Mouse (Mus musculus): ENCODE results near the gene Olfr1058. TPM values are rescaled to one million over a fixed set of nuclear protein-coding genes. Genes with fewer than 3 reads are reported as not detected.
A peak's percentile ranks its signal among the peaks of the same experiment; 100 is the strongest.
"Not testable (repeated sequence)": the region's sequence is repeated elsewhere in the genome, so short reads cannot be mapped to it uniquely, and the experiment has no call there.

Gene Olfr1058
- polyA plus RNA-seq (2014; fragmentation: Nextera tagmentation; extraction: Ambion mirVana) = not detected in 2 replicates

- not testable (repeated sequence) for H3K4me3 ChIP-seq (ENCODE audit: low read depth, low read length); H3K4me1 ChIP-seq (ENCODE audit: control insufficient read depth, insufficient read depth, low read length); H3K36me3 ChIP-seq (ENCODE audit: control insufficient read depth, insufficient read depth, low read length); H3K9ac ChIP-seq (ENCODE audit: low read length); H3K27me3 ChIP-seq (ENCODE audit: control insufficient read depth, insufficient read depth, low read length); DNase-seq (ENCODE audit: low spot score); H3K27ac ChIP-seq (replicated peaks; ENCODE audit: low read depth, low read length); H3K9me3 ChIP-seq (ENCODE audit: control insufficient read depth, low read length); ATAC-seq (ENCODE audit: insufficient number of reproducible peaks, low FRiP score, low TSS enrichment, low read depth); H3K4me2 ChIP-seq (ENCODE audit: low read depth, severe bottlenecking)
Observed at GRCm38 (mm10) chr2:86388461-86388860, at the start of gene Olfr1058. TSS of gene Olfr1058 (minus strand) at chr2:86388561.

GRCm38 (mm10) chr2:86428511-86428910 lies 40.1 kb upstream of the Olfr1058 start:
- not testable (repeated sequence) for H3K4me1 ChIP-seq (ENCODE audit: control insufficient read depth, insufficient read depth, low read length); H3K9ac ChIP-seq (ENCODE audit: low read length); H3K27me3 ChIP-seq (ENCODE audit: control insufficient read depth, insufficient read depth, low read length); H3K4me3 ChIP-seq (ENCODE audit: low read depth, low read length); H3K36me3 ChIP-seq (ENCODE audit: control insufficient read depth, insufficient read depth, low read length); H3K27ac ChIP-seq (replicated peaks; ENCODE audit: low read depth, low read length); DNase-seq (ENCODE audit: low spot score); ATAC-seq (ENCODE audit: insufficient number of reproducible peaks, low FRiP score, low TSS enrichment, low read depth); H3K4me2 ChIP-seq (ENCODE audit: low read depth, severe bottlenecking); H3K9me3 ChIP-seq (ENCODE audit: control insufficient read depth, low read length)
- 89% methylated on average over 8 of the region's 8 CpGs for WGBS

GRCm38 (mm10) chr2:86426649-86427048 lies 38.3 kb upstream of the Olfr1058 start, which contains the start of gene Olfr1062:
TSS of gene Olfr1062 (minus strand) at chr2:86426749.
- H3K4me3 ChIP-seq (ENCODE audit: low read depth, low read length); H3K4me1 ChIP-seq (ENCODE audit: control insufficient read depth, insufficient read depth, low read length); H3K27me3 ChIP-seq (ENCODE audit: control insufficient read depth, insufficient read depth, low read length); H3K9me3 ChIP-seq (ENCODE audit: control insufficient read depth, low read length); ATAC-seq (ENCODE audit: insufficient number of reproducible peaks, low FRiP score, low TSS enrichment, low read depth); H3K36me3 ChIP-seq (ENCODE audit: control insufficient read depth, insufficient read depth, low read length); H3K27ac ChIP-seq (replicated peaks; ENCODE audit: low read depth, low read length); H3K9ac ChIP-seq (ENCODE audit: low read length); DNase-seq (ENCODE audit: low spot score); H3K4me2 ChIP-seq (ENCODE audit: low read depth, severe bottlenecking): not testable (repeated sequence)

- 83% methylated on average over 1 of the region's 1 CpGs for WGBS
- DNase-seq (ENCODE audit: low spot score) (no peak), ATAC-seq (ENCODE audit: insufficient number of reproducible peaks, low FRiP score, low TSS enrichment, low read depth) (no peak)
- Histone ChIP-seq H3K4me2 (ENCODE audit: low read depth, severe bottlenecking) (no peak within 1 kb of the TSS), H3K9ac (ENCODE audit: low read length) (no peak within 1 kb of the TSS), H3K4me3 (ENCODE audit: low read depth, low read length) (no peak within 1 kb of the TSS), H3K27me3 (ENCODE audit: control insufficient read depth, insufficient read depth, low read length) (no peaks in the 10 kb centered on the region), H3K27ac (replicated peaks; ENCODE audit: low read depth, low read length) (no peak within 1 kb of the TSS), H3K36me3 (ENCODE audit: control insufficient read depth, insufficient read depth, low read length) (no peaks in the 10 kb centered on the region), H3K9me3 (ENCODE audit: control insufficient read depth, low read length) (no peaks in the 10 kb centered on the region), H3K4me1 (ENCODE audit: control insufficient read depth, insufficient read depth, low read length) (no peaks in the 10 kb centered on the region)
Observed at GRCm38 (mm10) chr2:86413950-86414349, 25.6 kb upstream of the Olfr1058 start, which contains the start of gene Olfr1061. TSS of gene Olfr1061 (minus strand) at chr2:86414050.

GRCm38 (mm10) chr2:86395114-86395513 lies 6.8 kb upstream of the Olfr1058 start:
- no peaks in the 10 kb centered on the region for H3K9me3 ChIP-seq (ENCODE audit: control insufficient read depth, low read length)
- ATAC-seq (ENCODE audit: insufficient number of reproducible peaks, low FRiP score, low TSS enrichment, low read depth) (0 out of 2 replicates have a peak, but pooled peaks have one; percentile 62), DNase-seq (ENCODE audit: low spot score) (no peak)
- H3K4me2 ChIP-seq (ENCODE audit: low read depth, severe bottlenecking) = no peak overlapping the region
- no peaks in the 10 kb centered on the region for H3K27me3 ChIP-seq (ENCODE audit: control insufficient read depth, insufficient read depth, low read length)
- no peak overlapping the region for H3K9ac ChIP-seq (ENCODE audit: low read length)
- H3K4me3 ChIP-seq (ENCODE audit: low read depth, low read length) = no peak overlapping the region
- H3K27ac ChIP-seq (replicated peaks; ENCODE audit: low read depth, low read length) = no peak overlapping the region
- H3K36me3 ChIP-seq (ENCODE audit: control insufficient read depth, insufficient read depth, low read length) = no peaks in the 10 kb centered on the region
- 94% methylated on average over 2 of the region's 2 CpGs for WGBS
- H3K4me1 ChIP-seq (ENCODE audit: control insufficient read depth, insufficient read depth, low read length) = no peaks in the 10 kb centered on the region

GRCm38 (mm10) chr2:86378293-86378692 lies 10.1 kb downstream of the Olfr1058 start, which contains the start of gene Olfr1057:
TSS of gene Olfr1057 (minus strand) at chr2:86378393.
- no peak within 1 kb of the TSS for H3K4me3 ChIP-seq (ENCODE audit: low read depth, low read length)
- H3K27me3 ChIP-seq (ENCODE audit: control insufficient read depth, insufficient read depth, low read length) = no peaks in the 10 kb centered on the region
- DNase-seq (ENCODE audit: low spot score) (no peak), ATAC-seq (ENCODE audit: insufficient number of reproducible peaks, low FRiP score, low TSS enrichment, low read depth) (no peak)
- no peaks in the 10 kb centered on the region for H3K4me1 ChIP-seq (ENCODE audit: control insufficient read depth, insufficient read depth, low read length)
- no peaks in the 10 kb centered on the region for H3K9me3 ChIP-seq (ENCODE audit: control insufficient read depth, low read length)
- H3K4me2 ChIP-seq (ENCODE audit: low read depth, severe bottlenecking) = no peak within 1 kb of the TSS
- H3K36me3 ChIP-seq (ENCODE audit: control insufficient read depth, insufficient read depth, low read length) = no peaks in the 10 kb centered on the region
- H3K27ac ChIP-seq (replicated peaks; ENCODE audit: low read depth, low read length) = no peak within 1 kb of the TSS
- H3K9ac ChIP-seq (ENCODE audit: low read length) = no peak within 1 kb of the TSS

- H3K4me3 ChIP-seq (ENCODE audit: low read depth, low read length); H3K4me1 ChIP-seq (ENCODE audit: control insufficient read depth, insufficient read depth, low read length); ATAC-seq (ENCODE audit: insufficient number of reproducible peaks, low FRiP score, low TSS enrichment, low read depth); H3K9ac ChIP-seq (ENCODE audit: low read length); DNase-seq (ENCODE audit: low spot score); H3K27me3 ChIP-seq (ENCODE audit: control insufficient read depth, insufficient read depth, low read length); H3K27ac ChIP-seq (replicated peaks; ENCODE audit: low read depth, low read length); H3K9me3 ChIP-seq (ENCODE audit: control insufficient read depth, low read length); H3K4me2 ChIP-seq (ENCODE audit: low read depth, severe bottlenecking); H3K36me3 ChIP-seq (ENCODE audit: control insufficient read depth, insufficient read depth, low read length): not testable (repeated sequence)
- 67% methylated on average over 1 of the region's 6 CpGs for WGBS
Observed at GRCm38 (mm10) chr2:86366342-86366741, 22.0 kb downstream of the Olfr1058 start.

- Histone ChIP-seq H3K36me3 (ENCODE audit: control insufficient read depth, insufficient read depth, low read length) (no peaks in the 10 kb centered on the region), H3K27me3 (ENCODE audit: control insufficient read depth, insufficient read depth, low read length) (no peaks in the 10 kb centered on the region), H3K9me3 (ENCODE audit: control insufficient read depth, low read length) (no peaks in the 10 kb centered on the region), H3K4me1 (ENCODE audit: control insufficient read depth, insufficient read depth, low read length) (no peaks in the 10 kb centered on the region), H3K27ac (replicated peaks; ENCODE audit: low read depth, low read length) (no peak within 1 kb of the TSS), H3K9ac (ENCODE audit: low read length) (no peak within 1 kb of the TSS), H3K4me3 (ENCODE audit: low read depth, low read length) (no peak within 1 kb of the TSS), H3K4me2 (ENCODE audit: low read depth, severe bottlenecking) (no peak within 1 kb of the TSS)
- ATAC-seq (ENCODE audit: insufficient number of reproducible peaks, low FRiP score, low TSS enrichment, low read depth) (no peak), DNase-seq (ENCODE audit: low spot score) (no peak)
Observed at GRCm38 (mm10) chr2:86362369-86362768, 26.0 kb downstream of the Olfr1058 start, which contains the start of gene Olfr1056. TSS of gene Olfr1056 (minus strand) at chr2:86362469.

GRCm38 (mm10) chr2:86351751-86352150 lies 36.6 kb downstream of the Olfr1058 start:
- H3K4me3 ChIP-seq (ENCODE audit: low read depth, low read length); H3K27me3 ChIP-seq (ENCODE audit: control insufficient read depth, insufficient read depth, low read length); DNase-seq (ENCODE audit: low spot score); H3K4me1 ChIP-seq (ENCODE audit: control insufficient read depth, insufficient read depth, low read length); H3K9ac ChIP-seq (ENCODE audit: low read length); ATAC-seq (ENCODE audit: insufficient number of reproducible peaks, low FRiP score, low TSS enrichment, low read depth); H3K4me2 ChIP-seq (ENCODE audit: low read depth, severe bottlenecking); H3K27ac ChIP-seq (replicated peaks; ENCODE audit: low read depth, low read length); H3K36me3 ChIP-seq (ENCODE audit: control insufficient read depth, insufficient read depth, low read length); H3K9me3 ChIP-seq (ENCODE audit: control insufficient read depth, low read length): not testable (repeated sequence)
- WGBS = 94% methylated on average over 1 of the region's 1 CpGs

Measured in limb, embryonic 11.5 days (tissue).